Mouse (Mus musculus) bone marrow, adult 2 months (tissue): ENCODE measurements around the gene Pacrg.

Source experiments
- CTCF ChIP-seq: fragments of 200-500 bp; IDR thresholded peaks from 2 replicates; pipeline ENCODE4 v1.5.1; 2011; ENCODE audit warnings: low read length, control low read depth; ENCODE audit not compliant: control insufficient read depth, insufficient read depth
- POLR2A ChIP-seq: fragments of 200-500 bp; IDR thresholded peaks from 2 replicates; pipeline ENCODE4 v1.6.1; 2011; ENCODE audit warnings: low read depth, mild to moderate bottlenecking, control low read depth, low read length, borderline replicate concordance; ENCODE audit not compliant: control insufficient read depth

DNA sequence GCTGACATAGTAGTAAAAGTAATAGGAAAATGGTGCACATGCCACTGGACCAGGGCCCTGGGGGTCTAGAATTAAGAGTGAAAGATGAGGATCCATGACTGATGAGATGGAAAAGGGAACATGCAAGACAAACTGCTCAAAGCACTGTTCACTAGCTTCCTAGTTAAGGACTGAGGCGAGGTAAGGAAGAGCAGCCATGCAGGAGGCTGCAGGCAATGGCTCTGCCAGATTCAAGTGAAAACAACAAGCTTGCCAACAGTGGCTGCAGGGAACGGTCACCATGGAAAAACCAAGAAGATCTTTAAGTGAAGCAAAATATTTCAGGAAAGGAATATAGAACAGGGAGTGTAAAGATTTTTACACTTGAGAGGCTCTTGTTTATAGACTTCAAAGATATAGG, 31.5 kb downstream of the Pacrg start:
- TF ChIP-seq CTCF: no peak
- no peak for TF ChIP-seq POLR2A
